Mouse (Mus musculus): ENCODE results near the gene Sgcd. TPM values are rescaled to one million over a fixed set of nuclear protein-coding genes. Genes with fewer than 3 reads are reported as not detected.
"Not testable (repeated sequence)": the region's sequence is repeated elsewhere in the genome, so short reads cannot be mapped to it uniquely, and the experiment has no call there.

The Sgcd gene
- polyA plus RNA-seq, 1 experiment from 2014 or later = 2.2 TPM

- no peak for ATAC-seq (replicated peaks; ENCODE audit: low FRiP score)
Measured at GRCm38 (mm10) chr11:47765859-47766258, 222.9 kb downstream of the Sgcd start.

GRCm38 (mm10) chr11:47763569-47763968 lies 225.2 kb downstream of the Sgcd start:
- not testable (repeated sequence) for H3K4me3 ChIP-seq (replicated peaks); H3K9ac ChIP-seq; H3K36me3 ChIP-seq; H3K9me3 ChIP-seq (replicated peaks); H3K27ac ChIP-seq; H3K4me2 ChIP-seq; H3K27me3 ChIP-seq; H3K4me1 ChIP-seq
- 57% methylated on average over 3 of the region's 3 CpGs for WGBS
- ATAC-seq (replicated peaks; ENCODE audit: low FRiP score) = peak; percentile 58; the same call in 1 of the 2 replicates

More at GRCm38 (mm10) chr11:47765859-47766258, 222.9 kb downstream of the Sgcd start:
- no peak overlapping the region for H3K27ac ChIP-seq
- no peak overlapping the region for H3K9ac ChIP-seq
- no peaks in the 10 kb centered on the region for H3K27me3 ChIP-seq
- no peak overlapping the region for H3K4me2 ChIP-seq
- WGBS = 81% methylated on average over 2 of the region's 2 CpGs
- H3K9me3 ChIP-seq (replicated peaks) = no peaks in the 10 kb centered on the region
- no peaks in the 10 kb centered on the region for H3K4me1 ChIP-seq
- H3K36me3 ChIP-seq = no peaks in the 10 kb centered on the region
- no peak overlapping the region for H3K4me3 ChIP-seq (replicated peaks)

GRCm38 (mm10) chr11:47759015-47759414 lies 229.8 kb downstream of the Sgcd start:
- H3K27ac ChIP-seq = no peak overlapping the region
- no peaks in the 10 kb centered on the region for H3K4me1 ChIP-seq
- H3K4me2 ChIP-seq = no peak overlapping the region
- ATAC-seq (replicated peaks; ENCODE audit: low FRiP score) = no peak
- no peak overlapping the region for H3K4me3 ChIP-seq (replicated peaks)
- no peaks in the 10 kb centered on the region for H3K27me3 ChIP-seq
- H3K9me3 ChIP-seq (replicated peaks) = no peaks in the 10 kb centered on the region
- 88% methylated on average over 4 of the region's 4 CpGs for WGBS
- H3K9ac ChIP-seq = no peak overlapping the region
- H3K36me3 ChIP-seq = no peaks in the 10 kb centered on the region

- Histone ChIP-seq H3K36me3 (no peaks in the 10 kb centered on the region), H3K27ac (no peak overlapping the region), H3K4me3 (replicated peaks) (no peak overlapping the region), H3K9ac (no peak overlapping the region), H3K27me3 (no peaks in the 10 kb centered on the region), H3K4me2 (no peak overlapping the region), H3K9me3 (replicated peaks) (no peaks in the 10 kb centered on the region), H3K4me1 (0 out of 2 replicates have a peak, but pooled peaks cover 2% of the 10 kb centered on the region)
- ATAC-seq (replicated peaks; ENCODE audit: low FRiP score) = peak; percentile 84
- WGBS = 50% methylated on average over 2 of the region's 2 CpGs
Measured at GRCm38 (mm10) chr11:47742806-47743205, 246.0 kb downstream of the Sgcd start.

- Histone ChIP-seq H3K27me3 (no peaks in the 10 kb centered on the region), H3K9me3 (replicated peaks) (no peaks in the 10 kb centered on the region), H3K4me2 (no peak overlapping the region), H3K27ac (no peak overlapping the region), H3K36me3 (no peaks in the 10 kb centered on the region), H3K4me3 (replicated peaks) (no peak overlapping the region), H3K9ac (no peak overlapping the region), H3K4me1 (no peaks in the 10 kb centered on the region)
- no peak for ATAC-seq (replicated peaks; ENCODE audit: low FRiP score)
- WGBS = 71% methylated on average over 8 of the region's 8 CpGs
Measured at GRCm38 (mm10) chr11:47704930-47705787, 283.6 kb downstream of the Sgcd start.

GRCm38 (mm10) chr11:47695611-47696010 lies 293.2 kb downstream of the Sgcd start:
- WGBS = 88% methylated on average over 1 of the region's 1 CpGs
- no peak overlapping the region for H3K27ac ChIP-seq
- no peak for ATAC-seq (replicated peaks; ENCODE audit: low FRiP score)

GRCm38 (mm10) chr11:47658135-47658534 lies 330.6 kb downstream of the Sgcd start:
- ATAC-seq (replicated peaks; ENCODE audit: low FRiP score) = no peak
- Histone ChIP-seq H3K27me3 (no peaks in the 10 kb centered on the region), H3K27ac (no peak overlapping the region), H3K9me3 (replicated peaks) (no peaks in the 10 kb centered on the region), H3K9ac (no peak overlapping the region), H3K36me3 (no peaks in the 10 kb centered on the region), H3K4me1 (no peaks in the 10 kb centered on the region), H3K4me2 (no peak overlapping the region), H3K4me3 (replicated peaks) (no peak overlapping the region)
- 3% methylated on average over 1 of the region's 1 CpGs for WGBS

More at GRCm38 (mm10) chr11:47695611-47696010, 293.2 kb downstream of the Sgcd start:
- Histone ChIP-seq H3K4me1 (no peaks in the 10 kb centered on the region), H3K9me3 (replicated peaks) (no peaks in the 10 kb centered on the region), H3K36me3 (no peaks in the 10 kb centered on the region), H3K4me2 (no peak overlapping the region), H3K4me3 (replicated peaks) (no peak overlapping the region), H3K9ac (no peak overlapping the region), H3K27me3 (no peaks in the 10 kb centered on the region)

- Histone ChIP-seq H3K36me3 (no peaks in the 10 kb centered on the region), H3K4me3 (replicated peaks) (no peak overlapping the region), H3K27ac (no peak overlapping the region), H3K27me3 (no peaks in the 10 kb centered on the region), H3K4me1 (no peaks in the 10 kb centered on the region), H3K9ac (no peak overlapping the region), H3K4me2 (no peak overlapping the region), H3K9me3 (replicated peaks) (no peaks in the 10 kb centered on the region)
- ATAC-seq (replicated peaks; ENCODE audit: low FRiP score) = no peak
Measured at GRCm38 (mm10) chr11:47645911-47646310, 342.9 kb downstream of the Sgcd start.

GRCm38 (mm10) chr11:47641567-47642259 lies 347.1 kb downstream of the Sgcd start:
- H3K9ac ChIP-seq = no peak overlapping the region
- no peaks in the 10 kb centered on the region for H3K9me3 ChIP-seq (replicated peaks)
- H3K4me1 ChIP-seq = no peaks in the 10 kb centered on the region
- no peaks in the 10 kb centered on the region for H3K27me3 ChIP-seq
- no peak overlapping the region for H3K27ac ChIP-seq
- no peak overlapping the region for H3K4me3 ChIP-seq (replicated peaks)
- no peak overlapping the region for H3K4me2 ChIP-seq
- 55% methylated on average over 2 of the region's 2 CpGs for WGBS
- ATAC-seq (replicated peaks; ENCODE audit: low FRiP score) = no peak
- no peaks in the 10 kb centered on the region for H3K36me3 ChIP-seq

GRCm38 (mm10) chr11:47640556-47640955 lies 348.2 kb downstream of the Sgcd start:
- Histone ChIP-seq H3K27me3 (no peaks in the 10 kb centered on the region), H3K27ac (no peak overlapping the region), H3K4me1 (no peaks in the 10 kb centered on the region), H3K4me3 (replicated peaks) (no peak overlapping the region), H3K36me3 (no peaks in the 10 kb centered on the region), H3K9ac (no peak overlapping the region), H3K9me3 (replicated peaks) (no peaks in the 10 kb centered on the region), H3K4me2 (no peak overlapping the region)
- WGBS = 41% methylated on average over 1 of the region's 1 CpGs
- no peak for ATAC-seq (replicated peaks; ENCODE audit: low FRiP score)

GRCm38 (mm10) chr11:47630186-47630585 lies 358.6 kb downstream of the Sgcd start:
- 87% methylated on average over 2 of the region's 2 CpGs for WGBS
- H3K9ac ChIP-seq = no peak overlapping the region
- ATAC-seq (replicated peaks; ENCODE audit: low FRiP score) = no peak
- H3K4me1 ChIP-seq = no peaks in the 10 kb centered on the region
- H3K9me3 ChIP-seq (replicated peaks) = no peaks in the 10 kb centered on the region
- no peak overlapping the region for H3K4me2 ChIP-seq
- H3K36me3 ChIP-seq = no peaks in the 10 kb centered on the region
- H3K27me3 ChIP-seq = no peaks in the 10 kb centered on the region
- no peak overlapping the region for H3K27ac ChIP-seq
- H3K4me3 ChIP-seq (replicated peaks) = no peak overlapping the region

- no peak overlapping the region for H3K4me3 ChIP-seq (replicated peaks)
- no peaks in the 10 kb centered on the region for H3K27me3 ChIP-seq
- H3K27ac ChIP-seq = no peak overlapping the region
- 88% methylated on average over 4 of the region's 4 CpGs for WGBS
- H3K4me2 ChIP-seq = no peak overlapping the region
- H3K9ac ChIP-seq = no peak overlapping the region
- H3K9me3 ChIP-seq (replicated peaks) = no peaks in the 10 kb centered on the region
- no peak for ATAC-seq (replicated peaks; ENCODE audit: low FRiP score)
- no peaks in the 10 kb centered on the region for H3K36me3 ChIP-seq
- no peaks in the 10 kb centered on the region for H3K4me1 ChIP-seq
Measured at GRCm38 (mm10) chr11:47609892-47610291, 378.9 kb downstream of the Sgcd start.

Data from kidney, embryonic 15.5 days (tissue).